Mouse (Mus musculus) ES-E14 (cell line): ENCODE measurements around the gene Tiprl.

Experiments used
- CHD2 ChIP-seq: IDR thresholded peaks from 2 replicates; pipeline ENCODE4 v1.6.1; 2014; ENCODE audit warnings: mild to moderate bottlenecking, low read depth, low read length, inconsistent platforms
- HCFC1 ChIP-seq: IDR thresholded peaks from 2 replicates; pipeline ENCODE4 v1.6.1; 2012; ENCODE audit warnings: low read length, inconsistent platforms, borderline replicate concordance; ENCODE audit not compliant: insufficient read depth
- ZC3H11A ChIP-seq: IDR thresholded peaks from 2 replicates; pipeline ENCODE4 v1.6.1; 2012; ENCODE audit warnings: low read depth, mild to moderate bottlenecking, inconsistent platforms, low read length, borderline replicate concordance

- TF ChIP-seq ZC3H11A: no peak
- no peak for TF ChIP-seq CHD2
- TF ChIP-seq HCFC1: no peak
Measured at GRCm38 (mm10) chr1:165250546-165250945, 13.8 kb upstream of the Tiprl start.
